ENCODE assay signal across 14 mouse cellular contexts in the genomic region with DNA sequence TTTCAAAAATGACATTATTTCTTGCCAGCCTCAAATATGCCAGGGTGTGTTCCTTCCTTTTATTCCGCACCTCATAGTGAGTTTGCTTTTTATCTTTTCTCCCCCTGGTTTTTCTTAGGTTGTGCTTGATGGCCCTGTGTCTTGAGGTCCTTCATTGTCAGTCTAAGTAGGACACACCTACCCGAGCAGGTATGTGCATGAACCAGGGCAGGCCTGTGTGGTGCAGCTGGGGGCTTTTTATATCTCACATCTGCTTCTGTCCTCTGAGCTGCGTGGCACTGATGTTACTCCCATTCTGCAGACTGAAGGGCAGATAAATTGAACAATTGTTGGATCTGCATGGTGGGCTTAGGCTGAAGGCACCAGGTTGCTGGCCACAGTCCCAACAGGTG.
DNase-seq lines count a peak whose midpoint lies in the region; ATAC-seq and TF ChIP-seq lines count a peak whose summit lies in the region.
"Had no signal": no experiment of that assay in that cellular context is flagged by ENCODE, and none has a peak within 500 bp of the region (broad histone marks: within the 10 kb centered on the region; RNA-seq: fewer than 3 reads in every experiment).

No protein-coding gene starts in this region.

- no peak overlapping the region for H3K9ac ChIP-seq in forebrain, embryonic 11.5 days (ENCODE audit: low read length)
- no peak overlapping the region for H3K9ac ChIP-seq in forebrain, embryonic 15.5 days (replicated peaks)
- H3K9ac ChIP-seq in hindbrain, postnatal 0 days (replicated peaks; ENCODE audit: low read length) = no peak overlapping the region
- no peak overlapping the region for H3K9ac ChIP-seq in neural tube, embryonic 13.5 days
- H3K9ac ChIP-seq: embryonic facial prominence, embryonic 13.5 days; intestine, embryonic 15.5 days; liver, embryonic 15.5 days had no signal

- H3K4me3 ChIP-seq in forebrain, embryonic 11.5 days (ENCODE audit: low read depth, low read length) = no peak overlapping the region
- H3K4me3 ChIP-seq in forebrain, embryonic 15.5 days = no peak overlapping the region
- no peak overlapping the region for H3K4me3 ChIP-seq in hindbrain, postnatal 0 days (ENCODE audit: low read length)
- H3K4me3 ChIP-seq in neural tube, embryonic 13.5 days = no peak overlapping the region
- H3K4me3 ChIP-seq: embryonic facial prominence, embryonic 13.5 days; intestine, embryonic 15.5 days; liver, embryonic 15.5 days had no signal

- H3K36me3 ChIP-seq in forebrain, embryonic 11.5 days (ENCODE audit: control insufficient read depth, insufficient read depth, low read length) = no peaks in the 10 kb centered on the region
- H3K36me3 ChIP-seq in forebrain, embryonic 15.5 days = no peaks in the 10 kb centered on the region
- H3K36me3 ChIP-seq in hindbrain, postnatal 0 days (ENCODE audit: insufficient read depth, low read length) = no peaks in the 10 kb centered on the region
- no peaks in the 10 kb centered on the region for H3K36me3 ChIP-seq in neural tube, embryonic 13.5 days
- H3K36me3 ChIP-seq: embryonic facial prominence, embryonic 13.5 days; intestine, embryonic 15.5 days; liver, embryonic 15.5 days had no signal

- WGBS in forebrain, embryonic 11.5 days = 55% methylated on average over 3 of the region's 3 CpGs
- 20% methylated on average over 3 of the region's 3 CpGs for WGBS in forebrain, embryonic 15.5 days
- 48% methylated on average over 3 of the region's 3 CpGs for WGBS in hindbrain, postnatal 0 days
- WGBS in neural tube, embryonic 13.5 days = 53% methylated on average over 3 of the region's 3 CpGs

- peaks cover 4% of the 10 kb centered on the region; the same call in 1 of the 2 replicates for H3K4me1 ChIP-seq in forebrain, embryonic 11.5 days (replicated peaks; ENCODE audit: control insufficient read depth, insufficient read depth, low read length)
- peaks cover 14% of the 10 kb centered on the region for H3K4me1 ChIP-seq in forebrain, embryonic 15.5 days
- no peaks in the 10 kb centered on the region for H3K4me1 ChIP-seq in hindbrain, postnatal 0 days (ENCODE audit: insufficient read depth, low read length)
- peaks cover 12% of the 10 kb centered on the region for H3K4me1 ChIP-seq in neural tube, embryonic 13.5 days (replicated peaks)
- H3K4me1 ChIP-seq: embryonic facial prominence, embryonic 13.5 days; intestine, embryonic 15.5 days; liver, embryonic 15.5 days had no signal

- no peak for TF ChIP-seq CTCF in hindbrain, postnatal 0 days (IDR thresholded peaks at IDR 0.05; ENCODE audit: low read depth)

- H3K27me3 ChIP-seq in forebrain, embryonic 11.5 days (ENCODE audit: control insufficient read depth, insufficient read depth, low read length) = no peaks in the 10 kb centered on the region
- H3K27me3 ChIP-seq in forebrain, embryonic 15.5 days = no peaks in the 10 kb centered on the region
- no peaks in the 10 kb centered on the region for H3K27me3 ChIP-seq in hindbrain, postnatal 0 days (ENCODE audit: insufficient read depth, low read length)
- no peaks in the 10 kb centered on the region for H3K27me3 ChIP-seq in neural tube, embryonic 13.5 days
- H3K27me3 ChIP-seq: embryonic facial prominence, embryonic 13.5 days; intestine, embryonic 15.5 days; liver, embryonic 15.5 days had no signal

- ATAC-seq in forebrain, embryonic 11.5 days (replicated peaks; ENCODE audit: low FRiP score) = peak; percentile 50
- ATAC-seq in forebrain, embryonic 15.5 days (replicated peaks) = peak; percentile 72
- peak; percentile 43; the same call in 1 of the 2 replicates for ATAC-seq in hindbrain, postnatal 0 days
- peak; percentile 65; the same call in 1 of the 2 replicates for ATAC-seq in neural tube, embryonic 13.5 days (ENCODE audit: low read depth)
- ATAC-seq: intestine, embryonic 15.5 days had no signal

- H3K27ac ChIP-seq in forebrain, embryonic 11.5 days (ENCODE audit: low read depth, low read length) = peak overlapping the region; percentile 75
- H3K27ac ChIP-seq in forebrain, embryonic 15.5 days (replicated peaks) = peak overlapping the region; percentile 94
- peak overlapping the region; percentile 57 for H3K27ac ChIP-seq in hindbrain, postnatal 0 days
- peak overlapping the region; percentile 70 for H3K27ac ChIP-seq in neural tube, embryonic 13.5 days (replicated peaks)
- H3K27ac ChIP-seq: embryonic facial prominence, embryonic 13.5 days; intestine, embryonic 15.5 days; kidney, postnatal 0 days; liver, embryonic 15.5 days had no signal

- peak; percentile 52 for DNase-seq in forebrain, embryonic 11.5 days (ENCODE audit: low spot score)
- no peak for DNase-seq in hindbrain, postnatal 0 days (ENCODE audit: low spot score)
- no peak for DNase-seq in layer of hippocampus, adult 9-10 months (ENCODE audit: low spot score)
- no peak for DNase-seq in lung, postnatal 14 days
- no peak for DNase-seq in left cerebral cortex, adult 8-10 months (ENCODE audit: low spot score in 2 of 2)
- DNase-seq: cerebellum, adult 11 months; heart, adult 18-20 months; lung, postnatal 36 days had no signal

- peak overlapping the region; percentile 5; the same call in 1 of the 2 replicates for H3K4me2 ChIP-seq in forebrain, embryonic 11.5 days (ENCODE audit: low read depth, low read length, severe bottlenecking)
- peak overlapping the region; percentile 31 for H3K4me2 ChIP-seq in forebrain, embryonic 15.5 days (replicated peaks)
- peak overlapping the region; percentile 11 for H3K4me2 ChIP-seq in hindbrain, postnatal 0 days (ENCODE audit: low read depth, low read length)
- peak overlapping the region; percentile 24; the same call in 1 of the 2 replicates for H3K4me2 ChIP-seq in neural tube, embryonic 13.5 days
- H3K4me2 ChIP-seq: embryonic facial prominence, embryonic 13.5 days; intestine, embryonic 15.5 days; liver, embryonic 15.5 days had no signal

- no peaks in the 10 kb centered on the region for H3K9me3 ChIP-seq in forebrain, embryonic 11.5 days (ENCODE audit: control insufficient read depth, low read length)
- no peaks in the 10 kb centered on the region for H3K9me3 ChIP-seq in forebrain, embryonic 15.5 days
- no peaks in the 10 kb centered on the region for H3K9me3 ChIP-seq in hindbrain, postnatal 0 days (ENCODE audit: low read length)
- H3K9me3 ChIP-seq in neural tube, embryonic 13.5 days = no peaks in the 10 kb centered on the region
- H3K9me3 ChIP-seq: embryonic facial prominence, embryonic 13.5 days; intestine, embryonic 15.5 days; liver, embryonic 15.5 days had no signal
